Mouse (Mus musculus) forebrain, embryonic 11.5 days (tissue): ENCODE results near the gene Tesk2. TPM values are rescaled to one million over a fixed set of nuclear protein-coding genes. Genes with fewer than 3 reads are reported as not detected.

ENCODE experiments used
- ATAC-seq: fragments of 200-750 bp; cut with Nextera tagmentation; replicated peaks from 2 replicates; pipeline ENCODE4 v1.8.0; 2017; ENCODE audit warnings: moderate TSS enrichment; ENCODE audit not compliant: low FRiP score
- DNase-seq: peaks from one replicate; pipeline ENCODE4 v3.0.0-alpha.2; 2017; ENCODE audit warnings: low spot score
- H3K27ac ChIP-seq: fragments of 300-500 bp; sonication (generic); 2 replicates; pipeline ENCODE4 v1.5.1; 2014; ENCODE audit warnings: low read depth, low read length
- H3K27me3 ChIP-seq: fragments of 300-500 bp; sonication (generic); 2 replicates; pipeline ENCODE4 v1.6.1; 2014; ENCODE audit warnings: mild to moderate bottlenecking, low read length, mixed read lengths; ENCODE audit not compliant: control insufficient read depth, insufficient read depth
- H3K36me3 ChIP-seq: fragments of 300-500 bp; sonication (generic); 2 replicates; pipeline ENCODE4 v1.6.1; 2014; ENCODE audit warnings: mild to moderate bottlenecking, low read length, moderate library complexity, mixed read lengths; ENCODE audit not compliant: control insufficient read depth, insufficient read depth
- H3K4me1 ChIP-seq: fragments of 300-500 bp; sonication (generic); replicated peaks from 2 replicates; pipeline ENCODE4 v1.6.1; 2014; ENCODE audit warnings: low read length, mixed read lengths; ENCODE audit not compliant: control insufficient read depth, insufficient read depth
- H3K4me2 ChIP-seq: fragments of 300-500 bp; sonication (generic); 2 replicates; pipeline ENCODE4 v1.6.1; 2014; ENCODE audit warnings: low read depth, mild to moderate bottlenecking, low read length, moderate library complexity, mixed read lengths; ENCODE audit not compliant: severe bottlenecking
- H3K4me3 ChIP-seq: fragments of 300-500 bp; sonication (generic); 2 replicates; pipeline ENCODE4 v1.5.1; 2014; ENCODE audit warnings: low read depth, low read length
- H3K9ac ChIP-seq: fragments of 300-500 bp; sonication (generic); 2 replicates; pipeline ENCODE4 v1.6.1; 2014; ENCODE audit warnings: low read length
- H3K9me3 ChIP-seq: fragments of 300-500 bp; sonication (generic); 2 replicates; pipeline ENCODE4 v1.6.1; 2016; ENCODE audit warnings: low read length, mixed read lengths; ENCODE audit not compliant: control insufficient read depth
- WGBS: fragments of 180-500 bp; shearing (Covaris S2); extraction: QIAGEN DNeasy Blood & Tissue Kit; methylation state at CpG from one replicate; pipeline ENCODE4 v1.1.7; 2014; 5-methylcytosine and 5-hydroxymethylcytosine counted together
- polyA plus RNA-seq: library from polyadenylated mRNA; unstranded; fragments of >200 nt; fragmentation: Nextera tagmentation; extraction: Ambion mirVana; gene quantifications from 2 replicates; pipeline ENCODE4 v1.2.1, GENCODE M21; 2014

The Tesk2 gene
- polyA plus RNA-seq, 1 experiment from 2014 or later, result 8.6 TPM

DNA sequence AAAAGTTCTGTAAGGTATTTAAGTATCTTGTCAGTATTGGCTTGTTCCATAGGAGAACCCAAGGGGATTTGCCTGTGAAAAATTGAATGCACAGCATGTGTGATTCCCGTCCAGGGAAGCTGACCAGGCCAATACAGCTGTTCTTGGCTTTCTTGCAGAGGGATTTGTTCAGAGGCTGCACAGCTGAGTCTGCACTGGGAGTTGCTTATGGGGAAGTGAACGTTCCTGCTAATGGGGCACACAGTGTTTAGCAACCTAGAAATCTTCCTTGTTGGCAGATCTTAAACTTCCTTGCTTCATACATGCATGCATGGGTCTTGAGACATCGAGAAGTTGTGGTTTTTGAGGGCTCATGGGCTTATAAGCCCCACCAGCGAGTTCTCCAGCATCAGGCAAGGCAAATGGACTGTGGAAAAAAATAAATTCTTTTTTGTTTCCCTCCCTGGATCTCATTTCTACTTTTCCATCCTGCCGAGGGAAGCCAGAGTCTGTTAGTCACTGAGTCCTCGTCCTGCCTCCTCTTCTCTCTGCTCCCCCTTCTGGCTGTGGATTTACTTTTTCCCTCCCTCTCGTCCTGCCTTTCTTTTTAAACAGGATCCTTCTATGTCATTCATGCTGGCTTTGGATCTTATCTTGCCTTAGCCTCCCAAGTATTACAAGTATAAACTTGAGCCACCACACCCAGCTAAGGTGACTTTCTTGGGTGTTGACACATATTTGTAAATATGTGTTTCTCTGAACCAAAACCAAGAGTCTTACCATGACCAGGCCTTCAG, 67.4 kb downstream of the Tesk2 start:
- Histone ChIP-seq H3K4me3 (no peak overlapping the region), H3K27ac (no peak overlapping the region), H3K27me3 (no peaks in the 10 kb centered on the region), H3K4me1 (no peaks in the 10 kb centered on the region), H3K4me2 (no peak overlapping the region), H3K36me3 (no peaks in the 10 kb centered on the region), H3K9me3 (peaks cover 2% of the 10 kb centered on the region; the same call in 1 of the 2 replicates), H3K9ac (no peak overlapping the region)
- WGBS, result 41% methylated on average over 7 of the region's 7 CpGs
- DNase-seq, result peak; percentile 39
- ATAC-seq, result no peak

DNA sequence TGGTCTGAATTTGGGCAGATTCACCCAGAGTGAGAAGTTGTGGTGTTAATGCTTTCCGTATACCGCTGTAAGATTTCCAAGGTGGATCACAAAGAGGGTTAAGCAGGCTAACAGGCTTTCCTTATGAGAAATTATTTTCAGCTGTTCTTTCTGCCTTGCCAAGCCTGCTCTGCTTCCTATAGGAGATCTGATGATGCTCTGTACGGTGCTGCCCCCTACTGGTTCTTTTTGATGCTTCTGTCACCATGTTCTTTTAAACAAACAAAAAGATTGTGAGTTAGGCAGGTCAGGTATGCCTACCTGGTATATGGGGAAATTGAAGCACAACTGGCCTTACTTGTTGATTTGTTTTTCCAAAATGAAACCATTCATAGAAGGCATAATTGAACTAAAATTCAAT, 68.2 kb downstream of the Tesk2 start:
- ATAC-seq (0 out of 2 replicates have a peak, but pooled peaks have one; percentile 27), DNase-seq (peak; percentile 85)
- Histone ChIP-seq H3K4me1 (no peaks in the 10 kb centered on the region), H3K4me2 (no peak overlapping the region), H3K27me3 (no peaks in the 10 kb centered on the region), H3K9ac (no peak overlapping the region), H3K4me3 (no peak overlapping the region), H3K27ac (no peak overlapping the region), H3K36me3 (no peaks in the 10 kb centered on the region), H3K9me3 (peaks cover 2% of the 10 kb centered on the region; the same call in 1 of the 2 replicates)
- 12% methylated on average over 3 of the region's 3 CpGs for WGBS

DNA sequence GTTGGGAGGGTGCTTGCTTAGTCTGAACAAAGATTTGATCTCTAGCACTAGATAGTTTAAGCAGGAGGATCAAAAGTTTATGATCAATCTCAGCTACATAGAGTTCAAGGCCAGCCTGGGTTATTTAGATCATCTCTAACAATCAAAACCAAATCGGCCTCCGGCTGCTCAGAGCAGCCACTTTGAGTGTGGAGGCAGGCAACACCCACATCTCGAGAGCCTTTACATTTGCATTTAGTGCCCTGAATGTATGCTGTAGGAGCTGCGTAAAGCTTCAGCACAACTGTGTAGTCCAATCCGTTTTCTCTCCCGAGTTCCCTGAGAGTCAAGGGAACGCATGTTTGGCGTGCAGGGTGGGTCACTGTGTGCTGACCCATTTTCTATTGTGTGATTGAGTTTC, 71.7 kb downstream of the Tesk2 start:
- Histone ChIP-seq H3K27ac (no peak overlapping the region), H3K27me3 (no peaks in the 10 kb centered on the region), H3K36me3 (no peaks in the 10 kb centered on the region), H3K9me3 (no peaks in the 10 kb centered on the region), H3K4me1 (no peaks in the 10 kb centered on the region), H3K4me3 (no peak overlapping the region), H3K4me2 (no peak overlapping the region), H3K9ac (no peak overlapping the region)
- ATAC-seq, result no peak
- DNase-seq, result peak; percentile 4
- WGBS, result 89% methylated on average over 8 of the region's 8 CpGs

DNA sequence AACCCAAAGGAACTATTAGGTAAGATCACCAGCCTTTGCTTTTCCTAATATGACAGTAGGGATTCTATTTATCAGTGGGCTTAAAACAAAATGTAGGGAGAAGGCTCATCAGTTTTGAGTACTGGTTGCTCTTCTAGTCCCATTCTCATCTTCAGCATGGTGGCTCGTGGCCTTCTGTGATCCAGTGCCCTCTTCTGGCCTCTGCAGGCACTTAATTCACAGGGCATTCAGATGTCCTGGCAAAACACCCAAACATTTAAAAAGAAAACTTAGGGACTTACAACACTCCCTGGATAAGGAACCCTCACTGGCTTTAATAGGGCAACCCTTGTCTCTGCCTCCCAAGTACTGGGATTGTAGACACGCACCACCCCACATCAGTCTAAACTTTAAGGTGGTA, 73.5 kb downstream of the Tesk2 start:
- peak; percentile 31 for DNase-seq
- 74% methylated on average over 2 of the region's 2 CpGs for WGBS
- no peak overlapping the region for H3K27ac ChIP-seq

DNA sequence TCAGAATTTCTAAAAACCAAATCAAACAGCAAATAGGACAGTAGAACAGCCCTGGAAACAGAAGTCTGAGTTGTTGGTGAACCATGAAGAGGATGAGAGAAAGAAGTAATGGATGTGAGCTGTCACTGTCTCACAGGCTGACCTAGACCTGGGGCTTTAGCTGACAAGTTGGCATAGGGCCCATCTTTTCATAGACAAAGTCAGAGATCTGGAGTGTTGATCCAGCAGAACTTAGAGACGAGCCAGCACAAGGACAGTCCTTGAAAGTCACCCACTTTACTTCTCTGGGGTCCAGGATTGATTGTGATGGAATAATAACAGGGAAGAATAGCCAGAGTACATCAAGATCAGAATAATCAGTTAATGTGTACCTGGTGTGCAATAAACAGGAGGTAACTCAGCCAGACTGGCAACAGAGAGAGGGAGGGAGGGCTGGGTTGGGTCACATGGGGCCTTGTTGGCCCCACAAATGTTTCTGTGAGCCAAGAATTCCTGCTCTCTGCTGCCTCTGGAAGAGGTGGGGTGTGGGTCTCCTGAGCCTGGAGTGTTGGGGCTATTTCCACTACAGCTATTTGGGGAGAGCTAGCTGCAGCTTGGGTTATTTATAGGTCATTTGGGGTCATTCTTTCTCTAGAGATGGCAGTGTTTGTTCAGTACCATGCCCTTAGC, 75.8 kb downstream of the Tesk2 start:
- WGBS, result 77% methylated on average over 1 of the region's 1 CpGs
- ATAC-seq, result no peak

More for the DNA sequence above, 73.5 kb downstream of the Tesk2 start:
- H3K36me3 ChIP-seq, result no peaks in the 10 kb centered on the region
- no peaks in the 10 kb centered on the region for H3K9me3 ChIP-seq
- no peak overlapping the region for H3K4me3 ChIP-seq
- no peaks in the 10 kb centered on the region for H3K4me1 ChIP-seq
- H3K9ac ChIP-seq, result no peak overlapping the region
- no peak for ATAC-seq
- no peaks in the 10 kb centered on the region for H3K27me3 ChIP-seq
- no peak overlapping the region for H3K4me2 ChIP-seq

DNA sequence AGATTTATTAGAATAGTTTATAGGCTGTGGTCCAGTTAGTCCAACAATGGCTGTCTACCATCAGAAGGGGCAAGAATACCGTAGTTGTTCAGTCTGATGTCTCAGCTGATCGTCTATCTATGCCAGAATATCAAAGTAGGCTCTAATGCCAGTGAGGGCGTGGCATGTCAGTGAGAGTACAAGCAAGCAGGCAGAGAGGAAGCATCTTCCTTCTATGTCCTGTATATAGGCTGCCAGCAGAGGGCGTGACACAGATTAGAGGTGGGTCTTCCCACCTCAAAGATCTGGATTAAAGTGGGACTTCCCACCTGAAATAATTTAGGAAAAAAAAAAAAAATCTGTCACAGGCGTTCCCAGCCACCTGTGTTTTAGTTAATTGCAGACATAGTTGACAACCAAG, 79.2 kb downstream of the Tesk2 start:
- no peak for ATAC-seq
- no peak overlapping the region for H3K27ac ChIP-seq
- DNase-seq, result no peak
- WGBS, result 41% methylated on average over 5 of the region's 5 CpGs
- peaks cover under 1% of the 10 kb centered on the region; the same call in 1 of the 2 replicates for H3K36me3 ChIP-seq
- no peaks in the 10 kb centered on the region for H3K9me3 ChIP-seq
- H3K27me3 ChIP-seq, result no peaks in the 10 kb centered on the region
- no peak overlapping the region for H3K9ac ChIP-seq
- no peak overlapping the region for H3K4me3 ChIP-seq
- H3K4me2 ChIP-seq, result no peak overlapping the region
- H3K4me1 ChIP-seq, result no peaks in the 10 kb centered on the region

More for the DNA sequence above, 75.8 kb downstream of the Tesk2 start:
- DNase-seq, result peak; percentile 23
- Histone ChIP-seq H3K27me3 (no peaks in the 10 kb centered on the region), H3K36me3 (no peaks in the 10 kb centered on the region), H3K9me3 (no peaks in the 10 kb centered on the region), H3K27ac (no peak overlapping the region), H3K4me1 (no peaks in the 10 kb centered on the region), H3K4me3 (no peak overlapping the region), H3K4me2 (no peak overlapping the region), H3K9ac (no peak overlapping the region)

DNA sequence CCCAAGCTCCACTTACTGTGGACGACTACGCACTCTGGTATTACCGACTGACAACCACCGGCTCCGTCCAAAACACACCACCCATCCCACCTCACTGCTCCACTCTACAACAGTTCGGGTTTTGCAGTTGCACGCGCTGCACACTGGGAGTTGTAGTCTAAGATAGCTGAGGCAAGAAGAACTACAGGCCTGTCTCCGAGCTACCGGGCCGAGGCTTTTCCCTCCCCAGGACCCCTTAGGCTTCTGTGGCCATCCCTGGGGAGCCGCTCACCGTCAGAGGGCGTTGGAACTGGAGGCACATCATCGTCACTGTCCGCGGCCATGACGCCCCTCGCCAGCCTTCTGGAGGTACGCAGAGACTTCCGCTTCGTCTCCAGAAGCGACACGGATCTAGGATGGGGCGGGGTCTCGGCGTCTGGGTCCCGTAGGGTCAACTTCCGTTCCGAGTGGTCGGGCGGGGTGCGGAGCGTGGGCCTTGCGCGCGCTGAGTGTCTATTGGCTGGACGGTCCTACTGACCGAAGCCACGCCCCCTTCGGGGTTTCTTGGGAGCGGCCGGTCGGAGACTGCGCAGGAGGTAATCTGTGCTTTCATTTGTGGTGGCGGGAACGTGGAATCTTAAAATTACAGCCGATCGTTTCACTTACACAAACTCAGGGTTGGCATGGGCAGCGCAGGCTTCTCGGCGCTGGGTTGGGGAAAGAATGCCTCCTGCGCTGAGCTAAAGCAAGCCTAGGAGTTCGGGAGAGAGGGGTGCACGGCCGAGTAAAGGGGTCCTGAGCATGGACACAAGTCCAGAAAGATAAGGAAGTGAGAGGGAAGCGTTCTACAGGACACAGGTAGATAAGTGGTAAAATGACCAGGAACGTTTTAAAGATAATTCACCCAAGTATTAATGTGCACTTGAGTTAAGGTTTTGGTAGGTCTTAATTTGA, 86.7 kb downstream of the Tesk2 start, which contains the start of the genes Toe1 and Mutyh:
Gene Toe1, minus strand, starts transcription at position 444 of the 933 bp plus-strand sequence.
Gene Mutyh, plus strand, starts transcription at position 527 of the 933 bp plus-strand sequence.
- WGBS, result under 1% methylated on average over 58 of the region's 58 CpGs
- DNase-seq (peak; percentile 99), ATAC-seq (peak; percentile 97)
- Histone ChIP-seq H3K4me2 (peak within 1 kb of the TSS; percentile 61), H3K9ac (peak within 1 kb of the TSS; percentile 50), H3K36me3 (peaks cover 3% of the 10 kb centered on the region; the same call in 1 of the 2 replicates), H3K9me3 (no peaks in the 10 kb centered on the region), H3K4me1 (peaks cover 3% of the 10 kb centered on the region; the same call in 1 of the 2 replicates), H3K4me3 (peak within 1 kb of the TSS; percentile 39), H3K27me3 (no peaks in the 10 kb centered on the region), H3K27ac (peak within 1 kb of the TSS; percentile 72)

DNA sequence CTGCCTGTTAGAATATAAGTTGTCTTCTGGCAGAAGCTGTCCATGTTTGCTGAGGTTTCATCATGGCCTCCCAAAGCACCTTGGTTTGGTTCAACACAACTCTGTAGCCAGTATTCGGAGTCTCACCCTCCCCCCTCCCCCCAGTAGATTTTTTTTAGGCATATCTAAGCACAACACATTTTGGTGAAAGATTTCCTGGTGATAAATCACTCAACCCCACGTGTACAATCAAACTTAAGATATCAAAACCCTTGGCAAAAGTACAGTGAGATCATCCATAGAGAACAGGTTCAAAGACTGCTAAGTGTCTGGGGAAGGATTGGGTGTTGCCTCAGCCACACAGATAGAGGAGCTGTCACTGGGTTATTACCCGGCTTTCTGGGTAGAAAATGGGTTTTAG, 90.3 kb downstream of the Tesk2 start:
- Histone ChIP-seq H3K9me3 (no peaks in the 10 kb centered on the region), H3K9ac (no peak overlapping the region), H3K27ac (no peak overlapping the region), H3K36me3 (no peaks in the 10 kb centered on the region; the same call in 1 of the 2 replicates), H3K4me1 (peaks cover 3% of the 10 kb centered on the region; the same call in 1 of the 2 replicates), H3K27me3 (no peaks in the 10 kb centered on the region), H3K4me3 (no peak overlapping the region), H3K4me2 (no peak overlapping the region)
- no peak for ATAC-seq
- WGBS, result 87% methylated on average over 3 of the region's 3 CpGs
- no peak for DNase-seq
